Mouse (Mus musculus): ENCODE data around the gene Prss40. TPM values are rescaled to one million over a fixed set of nuclear protein-coding genes. Genes with fewer than 3 reads are reported as not detected.
A peak's percentile ranks its signal among the peaks of the same experiment; 100 is the strongest.

Prss40 gene
- not detected in 2 replicates for polyA plus RNA-seq (2016; fragmentation: Nextera tagmentation; extraction: Ambion mirVana)

DNA sequence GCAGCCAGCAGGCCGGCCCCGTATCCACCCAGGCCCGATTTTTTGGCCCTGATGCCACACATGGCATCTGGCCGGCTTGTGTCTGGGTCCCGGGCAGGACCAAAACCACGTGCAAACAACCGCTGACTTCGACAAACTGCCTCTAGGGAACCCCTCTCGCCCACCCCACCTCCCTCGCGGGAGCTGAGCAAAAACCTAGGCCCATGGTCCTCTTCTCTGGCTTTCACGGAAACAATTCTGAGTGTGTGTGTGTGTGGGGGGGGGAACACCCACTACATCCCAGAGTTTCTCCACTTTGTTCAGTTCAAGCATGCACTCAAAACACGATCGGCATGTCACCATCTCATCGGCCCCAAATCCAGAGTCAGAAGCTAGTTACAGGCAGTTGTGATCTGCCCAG, at the start of gene Prss40:
TSS of gene Prss40 (minus strand) at position 101 of the 400 bp plus-strand sequence.
- no peaks in the 10 kb centered on the region for H3K27me3 ChIP-seq
- H3K9me3 ChIP-seq = no peaks in the 10 kb centered on the region
- H3K4me3 ChIP-seq = no peak within 1 kb of the TSS
- ATAC-seq (ENCODE audit: low FRiP score, low read depth) = no peak
- H3K36me3 ChIP-seq = no peaks in the 10 kb centered on the region
- no peaks in the 10 kb centered on the region for H3K4me1 ChIP-seq
- no peak within 1 kb of the TSS for H3K4me2 ChIP-seq (replicated peaks)
- 90% methylated on average over 15 of the region's 15 CpGs for WGBS
- no peak within 1 kb of the TSS for H3K27ac ChIP-seq (replicated peaks)
- no peak within 1 kb of the TSS for H3K9ac ChIP-seq (replicated peaks)

DNA sequence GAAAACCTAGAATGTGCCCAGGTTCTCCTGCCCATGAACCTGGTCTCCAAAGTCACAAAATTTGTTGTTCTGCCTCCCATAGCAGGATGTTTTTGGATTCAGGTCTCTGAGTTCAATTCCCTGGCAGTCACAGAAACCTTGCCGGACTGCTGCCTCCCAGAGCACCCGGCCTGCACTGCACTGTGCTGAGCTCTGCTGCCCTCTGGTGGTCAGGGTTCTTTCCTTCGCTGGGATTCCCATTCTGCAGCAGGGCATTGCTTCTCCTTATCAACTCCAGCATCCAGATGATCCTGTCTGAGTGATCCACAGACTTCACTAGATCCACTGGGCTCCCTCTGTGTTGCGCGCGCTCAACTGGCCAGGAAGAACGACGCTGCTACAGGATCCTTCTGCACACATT, 41.6 kb upstream of the Prss40 start:
- Histone ChIP-seq H3K4me3 (no peak overlapping the region), H3K27me3 (peaks cover 5% of the 10 kb centered on the region; the same call in 1 of the 2 replicates), H3K27ac (replicated peaks) (no peak overlapping the region), H3K4me2 (replicated peaks) (no peak overlapping the region), H3K36me3 (no peaks in the 10 kb centered on the region), H3K9ac (replicated peaks) (no peak overlapping the region), H3K9me3 (no peaks in the 10 kb centered on the region), H3K4me1 (no peaks in the 10 kb centered on the region)
- 17% methylated on average over 8 of the region's 8 CpGs for WGBS
- ATAC-seq (ENCODE audit: low FRiP score, low read depth) = peak; percentile 80

DNA sequence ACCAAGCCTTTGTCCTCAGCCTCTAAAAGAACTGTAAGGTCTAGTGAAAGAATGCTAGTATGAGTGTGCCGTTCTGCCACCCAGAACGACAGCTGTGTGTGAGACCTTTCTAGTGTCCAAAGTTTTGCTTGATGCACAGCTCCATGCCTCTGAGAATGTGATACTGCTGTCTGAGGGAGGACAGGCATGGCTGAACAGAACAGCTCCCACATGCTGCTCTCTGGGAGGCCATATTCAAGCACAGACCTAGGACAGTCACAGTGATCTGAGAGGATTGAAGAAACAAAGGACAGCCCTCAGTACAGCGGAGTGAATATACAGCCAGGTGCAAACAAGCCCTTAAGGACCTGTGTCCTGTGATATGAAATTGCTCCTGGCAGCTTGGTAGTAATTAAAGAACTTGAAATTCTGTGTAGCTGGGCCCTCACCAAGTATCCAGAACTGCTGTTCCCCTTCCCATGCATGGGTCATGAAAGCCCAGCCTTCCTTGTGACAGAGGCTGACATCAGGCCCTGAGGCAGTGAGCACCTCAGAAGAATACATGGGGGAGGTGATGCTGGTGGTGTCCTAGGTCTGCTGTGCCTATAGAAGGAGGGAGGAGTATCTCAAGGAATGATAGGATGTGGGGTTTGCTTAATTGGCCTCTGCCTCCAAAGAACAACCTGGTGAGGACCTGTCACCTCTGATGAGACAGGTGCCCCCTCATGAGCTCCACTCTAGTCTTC, 40.7 kb upstream of the Prss40 start:
- no peak overlapping the region for H3K4me3 ChIP-seq
- no peaks in the 10 kb centered on the region for H3K4me1 ChIP-seq
- no peak overlapping the region for H3K9ac ChIP-seq (replicated peaks)
- whole genome bisulfite sequencing = 81% methylated on average over 3 of the region's 3 CpGs
- H3K4me2 ChIP-seq (replicated peaks) = no peak overlapping the region
- H3K36me3 ChIP-seq = no peaks in the 10 kb centered on the region
- H3K27ac ChIP-seq (replicated peaks) = no peak overlapping the region
- no peaks in the 10 kb centered on the region for H3K9me3 ChIP-seq
- H3K27me3 ChIP-seq = peaks cover 5% of the 10 kb centered on the region; the same call in 1 of the 2 replicates
- no peak for ATAC-seq (ENCODE audit: low FRiP score, low read depth)

DNA sequence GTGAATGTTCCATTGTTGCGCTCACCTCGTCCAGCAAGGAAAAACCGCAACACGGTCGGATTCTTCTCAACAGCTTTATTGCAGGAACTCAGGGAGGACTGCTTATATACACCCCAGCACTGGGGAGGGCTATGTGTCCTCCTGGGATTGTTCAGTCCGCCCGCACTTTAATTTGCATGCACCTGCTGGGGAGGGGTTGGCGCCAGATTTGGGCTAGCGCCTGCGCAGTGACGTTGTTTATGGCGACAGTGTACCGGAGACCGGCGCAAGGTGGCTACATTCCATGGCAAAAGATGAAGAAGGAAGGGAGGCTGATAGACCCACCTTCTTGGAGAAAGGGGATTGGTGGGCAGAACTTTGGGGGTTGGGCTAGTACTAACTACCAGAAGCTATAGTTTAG, 39.3 kb upstream of the Prss40 start:
- H3K9me3 ChIP-seq = no peaks in the 10 kb centered on the region
- no peak for ATAC-seq (ENCODE audit: low FRiP score, low read depth)
- H3K4me1 ChIP-seq = no peaks in the 10 kb centered on the region
- no peak overlapping the region for H3K4me3 ChIP-seq
- H3K27ac ChIP-seq (replicated peaks) = no peak overlapping the region
- H3K9ac ChIP-seq (replicated peaks) = no peak overlapping the region
- 0 out of 2 replicates have a peak, but pooled peaks cover 5% of the 10 kb centered on the region for H3K36me3 ChIP-seq
- H3K27me3 ChIP-seq = peaks cover 5% of the 10 kb centered on the region; the same call in 1 of the 2 replicates
- no peak overlapping the region for H3K4me2 ChIP-seq (replicated peaks)
- WGBS = 71% methylated on average over 15 of the region's 15 CpGs

DNA sequence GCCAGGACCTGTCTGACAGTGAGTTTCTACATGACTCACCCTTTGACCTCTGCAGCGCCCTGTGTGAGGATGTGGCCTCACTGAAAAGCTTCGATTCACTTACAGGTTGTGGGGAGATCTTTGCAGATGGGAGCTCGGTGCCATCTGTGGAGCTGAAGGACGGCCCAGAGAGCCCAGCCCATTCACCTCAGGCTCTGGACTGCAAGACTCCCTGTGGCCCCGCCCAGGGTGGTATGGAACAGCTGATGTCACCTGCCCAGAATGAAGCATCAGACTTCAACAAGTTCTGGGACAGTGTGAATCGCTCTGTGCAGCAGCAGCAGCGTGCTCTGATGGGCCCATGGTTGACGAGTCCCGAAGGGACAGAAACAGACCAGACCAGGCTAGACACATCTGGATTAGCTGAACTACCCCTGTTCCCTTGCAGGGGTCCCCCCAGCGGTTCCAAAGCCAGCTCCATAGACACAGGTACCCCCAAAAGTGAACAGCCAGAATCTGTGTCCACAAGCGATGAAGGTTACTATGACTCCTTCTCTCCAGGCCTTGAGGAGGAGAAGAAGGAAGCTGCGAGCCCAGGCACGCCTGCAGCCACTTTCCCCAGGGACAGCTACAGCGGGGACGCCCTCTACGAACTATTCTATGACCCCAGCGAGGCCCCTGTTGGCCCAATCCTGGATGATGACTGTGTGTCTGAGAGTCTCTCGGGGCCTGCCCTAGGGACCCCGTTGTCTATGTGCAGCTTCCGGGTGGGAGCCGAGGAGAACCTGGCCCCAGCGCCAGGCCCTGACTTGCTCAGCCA, 26.8 kb upstream of the Prss40 start:
- Histone ChIP-seq H3K9ac (replicated peaks) (no peak overlapping the region), H3K27ac (replicated peaks) (no peak overlapping the region), H3K36me3 (peaks cover 24% of the 10 kb centered on the region), H3K9me3 (no peaks in the 10 kb centered on the region), H3K4me1 (no peaks in the 10 kb centered on the region), H3K27me3 (no peaks in the 10 kb centered on the region; the same call in 1 of the 2 replicates), H3K4me3 (no peak overlapping the region), H3K4me2 (replicated peaks) (no peak overlapping the region)
- whole genome bisulfite sequencing = 84% methylated on average over 22 of the region's 22 CpGs
- ATAC-seq (ENCODE audit: low FRiP score, low read depth) = no peak

DNA sequence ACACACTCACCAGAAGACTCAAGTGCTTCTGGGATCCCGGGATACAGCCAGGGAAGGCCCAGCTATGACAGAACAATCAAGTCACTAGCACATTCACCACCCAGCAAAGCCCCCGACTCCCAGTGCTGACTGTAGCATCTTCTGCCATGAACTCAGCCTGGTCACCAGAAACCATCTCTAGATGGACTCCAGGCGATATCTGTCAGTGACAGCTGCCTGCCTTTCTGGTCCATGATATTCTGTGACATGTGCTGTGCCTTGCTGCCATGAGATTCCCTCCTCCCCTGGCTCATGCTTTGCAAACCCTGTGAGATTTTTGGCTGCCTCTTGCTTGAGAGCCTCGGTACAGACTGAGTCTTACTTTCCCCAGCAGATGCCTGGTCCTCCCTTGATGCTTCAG, 24.0 kb upstream of the Prss40 start:
- peaks cover 13% of the 10 kb centered on the region; the same call in 1 of the 2 replicates for H3K27me3 ChIP-seq
- H3K27ac ChIP-seq (replicated peaks) = no peak overlapping the region
- no peak for ATAC-seq (ENCODE audit: low FRiP score, low read depth)
- H3K4me3 ChIP-seq = no peak overlapping the region
- no peak overlapping the region for H3K9ac ChIP-seq (replicated peaks)
- H3K4me2 ChIP-seq (replicated peaks) = no peak overlapping the region
- H3K36me3 ChIP-seq = peaks cover 24% of the 10 kb centered on the region
- H3K4me1 ChIP-seq = 0 out of 2 replicates have a peak, but pooled peaks cover 4% of the 10 kb centered on the region
- 75% methylated on average over 4 of the region's 4 CpGs for WGBS
- no peaks in the 10 kb centered on the region for H3K9me3 ChIP-seq

DNA sequence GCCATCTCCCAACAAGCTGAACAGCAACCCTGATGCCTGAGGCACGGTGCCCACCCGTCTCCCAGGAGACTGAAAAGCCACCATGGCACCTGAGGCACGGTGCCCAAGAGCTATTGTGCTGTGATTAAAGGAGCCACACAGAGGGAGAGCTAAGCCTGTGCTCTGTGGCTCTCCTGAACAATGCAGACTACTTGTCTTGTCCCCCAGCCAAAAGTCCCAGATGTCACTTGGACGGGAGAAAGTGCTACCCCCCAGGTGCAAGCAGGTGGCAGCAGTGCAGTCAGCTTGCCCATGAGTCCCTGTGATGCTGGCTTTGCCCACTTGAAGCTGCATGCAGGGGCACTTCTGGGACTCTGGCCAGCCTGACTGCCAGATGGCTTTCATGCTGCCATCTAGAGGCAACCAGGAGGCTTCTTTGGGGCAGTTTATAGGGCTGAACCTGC, 23.1 kb upstream of the Prss40 start:
- H3K9ac ChIP-seq (replicated peaks) = no peak overlapping the region
- no peak overlapping the region for H3K27ac ChIP-seq (replicated peaks)
- H3K9me3 ChIP-seq = no peaks in the 10 kb centered on the region
- 9% methylated on average over 4 of the region's 4 CpGs for WGBS
- no peak for ATAC-seq (ENCODE audit: low FRiP score, low read depth)
- H3K4me3 ChIP-seq = no peak overlapping the region
- peaks cover 21% of the 10 kb centered on the region for H3K27me3 ChIP-seq
- no peak overlapping the region for H3K4me2 ChIP-seq (replicated peaks)
- H3K4me1 ChIP-seq = peaks cover 9% of the 10 kb centered on the region; the same call in 1 of the 2 replicates
- H3K36me3 ChIP-seq = peaks cover 23% of the 10 kb centered on the region

DNA sequence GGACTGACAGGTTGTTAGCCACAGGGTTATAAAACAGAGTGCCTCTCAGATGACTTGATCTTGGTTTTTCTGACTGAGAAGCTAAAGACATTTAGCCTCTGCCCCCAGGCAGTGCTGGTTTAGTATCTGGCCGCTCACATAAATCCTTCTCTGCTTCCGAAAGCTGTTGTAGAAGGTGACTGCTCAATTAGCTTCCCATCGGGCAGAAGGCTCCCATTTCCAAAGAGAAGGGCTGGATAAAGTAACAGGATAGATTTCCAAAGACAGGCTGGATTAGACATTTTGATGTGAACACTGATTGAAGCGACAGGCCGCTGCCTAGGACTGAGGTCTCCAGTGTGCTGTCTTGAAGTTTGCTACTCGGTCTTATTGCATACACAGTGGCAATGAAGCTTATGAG, 21.5 kb upstream of the Prss40 start:
- H3K4me2 ChIP-seq (replicated peaks) = no peak overlapping the region
- WGBS = 71% methylated on average over 6 of the region's 6 CpGs
- ATAC-seq (ENCODE audit: low FRiP score, low read depth) = no peak
- H3K9ac ChIP-seq (replicated peaks) = no peak overlapping the region
- peaks cover 14% of the 10 kb centered on the region; the same call in 1 of the 2 replicates for H3K4me1 ChIP-seq
- no peak overlapping the region for H3K4me3 ChIP-seq
- no peak overlapping the region for H3K27ac ChIP-seq (replicated peaks)
- no peaks in the 10 kb centered on the region for H3K9me3 ChIP-seq
- H3K36me3 ChIP-seq = peaks cover 6% of the 10 kb centered on the region
- H3K27me3 ChIP-seq = peaks cover 34% of the 10 kb centered on the region

DNA sequence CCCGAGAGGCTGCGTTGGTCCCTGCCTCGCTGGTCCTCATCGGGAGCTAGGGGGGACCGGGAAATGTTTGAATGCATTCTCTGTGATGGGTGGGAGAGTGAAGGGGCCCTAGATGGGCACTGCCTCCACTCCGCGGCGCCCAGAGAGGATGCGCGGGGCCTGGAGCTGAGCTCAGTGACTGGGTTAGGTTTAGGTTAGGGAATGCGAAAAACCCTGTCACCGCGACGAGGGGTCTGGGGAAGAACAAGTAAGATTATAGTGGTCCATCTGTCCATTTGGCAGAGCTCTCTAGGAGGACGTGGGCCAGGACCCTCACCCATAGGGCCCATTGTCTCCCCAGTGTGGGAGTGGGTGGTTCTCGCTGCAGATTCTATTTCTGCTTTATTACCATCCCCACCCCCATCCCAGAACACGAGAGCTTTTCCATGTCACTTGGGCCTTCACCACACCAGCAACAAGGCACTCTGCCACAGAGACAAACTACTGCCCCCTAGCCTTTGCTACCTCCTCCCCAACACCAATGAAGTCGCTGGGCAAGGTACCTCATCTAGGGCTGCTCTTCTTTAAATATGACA, 19.1 kb upstream of the Prss40 start:
- Histone ChIP-seq H3K4me1 (peaks cover 14% of the 10 kb centered on the region; the same call in 1 of the 2 replicates), H3K9ac (replicated peaks) (peak overlapping the region; percentile 65), H3K4me2 (replicated peaks) (peak overlapping the region; percentile 78), H3K4me3 (peak overlapping the region; percentile 53), H3K27ac (replicated peaks) (peak overlapping the region; percentile 73), H3K27me3 (peaks cover 38% of the 10 kb centered on the region), H3K36me3 (no peaks in the 10 kb centered on the region), H3K9me3 (no peaks in the 10 kb centered on the region)
- WGBS = 1% methylated on average over 18 of the region's 18 CpGs
- ATAC-seq (ENCODE audit: low FRiP score, low read depth) = peak; percentile 80

DNA sequence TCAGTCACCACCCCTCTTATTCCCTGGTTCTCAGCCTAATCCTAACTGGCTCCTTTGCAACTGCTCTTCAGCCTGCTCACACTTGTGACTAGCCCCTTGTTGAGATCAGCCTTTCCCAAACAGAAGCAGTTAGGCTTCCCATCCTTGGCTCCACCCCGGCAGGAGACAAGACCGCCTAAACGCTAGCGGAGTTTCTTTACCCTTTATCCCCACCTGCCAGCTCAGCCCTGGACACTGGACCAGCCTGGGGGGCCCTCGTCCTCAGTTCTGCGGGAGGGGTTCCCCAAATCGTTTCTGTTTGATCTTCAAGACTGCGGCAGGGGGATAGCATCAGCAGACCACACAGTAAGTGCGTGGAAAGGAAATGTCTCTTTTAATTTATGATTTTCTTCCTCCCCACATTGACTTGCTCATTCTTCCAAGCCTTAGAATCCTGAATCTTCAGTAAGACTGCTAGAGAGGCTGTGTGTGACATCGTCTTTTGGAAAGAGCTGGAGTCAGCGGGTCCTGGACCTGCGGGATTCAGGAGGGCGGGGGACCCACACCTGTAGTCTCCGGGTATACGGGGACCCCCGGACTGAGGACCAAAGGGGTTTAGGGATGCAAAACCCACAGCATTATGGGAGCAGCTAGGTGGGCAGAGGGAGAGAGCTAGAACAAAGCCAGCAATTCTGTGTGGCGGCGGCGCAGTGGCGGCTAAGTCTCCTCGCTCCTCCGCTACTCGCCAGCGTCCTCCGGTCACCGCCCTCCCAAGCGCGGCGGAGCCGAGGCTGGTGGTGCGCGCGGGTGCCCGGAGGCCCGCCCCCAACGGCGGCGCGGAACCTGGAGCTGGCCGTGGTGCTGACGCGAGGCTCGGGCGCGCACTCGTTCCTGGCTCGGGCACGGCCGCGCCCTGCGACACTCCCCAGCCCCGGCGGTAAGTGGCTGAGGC, 18.4 kb upstream of the Prss40 start, which contains the start of gene Amer3:
TSS of gene Amer3 (plus strand) at position 807 of the 931 bp plus-strand sequence.
- under 1% methylated on average over 53 of the region's 53 CpGs for WGBS
- peak within 1 kb of the TSS; percentile 53 for H3K4me3 ChIP-seq
- peak within 1 kb of the TSS; percentile 65 for H3K9ac ChIP-seq (replicated peaks)
- peak within 1 kb of the TSS; percentile 73 for H3K27ac ChIP-seq (replicated peaks)
- H3K9me3 ChIP-seq = no peaks in the 10 kb centered on the region
- H3K36me3 ChIP-seq = no peaks in the 10 kb centered on the region
- H3K4me1 ChIP-seq = peaks cover 14% of the 10 kb centered on the region; the same call in 1 of the 2 replicates
- peak within 1 kb of the TSS; percentile 78 for H3K4me2 ChIP-seq (replicated peaks)
- peaks cover 38% of the 10 kb centered on the region for H3K27me3 ChIP-seq
- ATAC-seq (ENCODE audit: low FRiP score, low read depth) = peak; percentile 91

DNA sequence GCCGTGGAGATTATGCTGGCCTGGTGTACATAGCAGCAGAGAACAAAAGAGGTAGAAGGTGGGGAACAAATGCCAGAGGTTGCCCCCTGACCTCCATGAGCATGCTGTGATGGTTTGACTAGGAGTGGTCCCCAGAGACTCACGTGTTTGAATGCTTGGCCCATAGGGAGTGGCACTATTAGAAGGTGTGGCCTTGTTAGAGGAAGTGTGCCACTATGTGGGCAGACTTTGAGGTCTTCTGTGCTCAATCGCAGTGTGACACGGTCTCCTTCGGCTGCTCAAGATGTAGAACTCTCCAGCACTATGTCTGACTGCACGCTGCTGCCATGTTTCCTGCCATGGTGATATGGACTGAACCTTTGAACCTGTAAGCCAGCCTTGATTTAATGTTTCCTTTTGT, 12.5 kb upstream of the Prss40 start:
- Histone ChIP-seq H3K4me3 (no peak overlapping the region), H3K27me3 (peaks cover 10% of the 10 kb centered on the region), H3K4me2 (replicated peaks) (no peak overlapping the region), H3K9ac (replicated peaks) (no peak overlapping the region), H3K27ac (replicated peaks) (no peak overlapping the region), H3K4me1 (no peaks in the 10 kb centered on the region), H3K36me3 (no peaks in the 10 kb centered on the region), H3K9me3 (no peaks in the 10 kb centered on the region)
- 82% methylated on average over 6 of the region's 6 CpGs for WGBS
- ATAC-seq (ENCODE audit: low FRiP score, low read depth) = no peak

All from midbrain, embryonic 12.5 days (tissue).